Mouse (Mus musculus): Measurements from ENCODE around the gene Sec23b. TPM values are rescaled to one million over a fixed set of nuclear protein-coding genes. Genes with fewer than 3 reads are reported as not detected.

The Sec23b gene
- total RNA-seq, 2 experiments from 2014 or later = 9.8 to 10.3 TPM

DNA sequence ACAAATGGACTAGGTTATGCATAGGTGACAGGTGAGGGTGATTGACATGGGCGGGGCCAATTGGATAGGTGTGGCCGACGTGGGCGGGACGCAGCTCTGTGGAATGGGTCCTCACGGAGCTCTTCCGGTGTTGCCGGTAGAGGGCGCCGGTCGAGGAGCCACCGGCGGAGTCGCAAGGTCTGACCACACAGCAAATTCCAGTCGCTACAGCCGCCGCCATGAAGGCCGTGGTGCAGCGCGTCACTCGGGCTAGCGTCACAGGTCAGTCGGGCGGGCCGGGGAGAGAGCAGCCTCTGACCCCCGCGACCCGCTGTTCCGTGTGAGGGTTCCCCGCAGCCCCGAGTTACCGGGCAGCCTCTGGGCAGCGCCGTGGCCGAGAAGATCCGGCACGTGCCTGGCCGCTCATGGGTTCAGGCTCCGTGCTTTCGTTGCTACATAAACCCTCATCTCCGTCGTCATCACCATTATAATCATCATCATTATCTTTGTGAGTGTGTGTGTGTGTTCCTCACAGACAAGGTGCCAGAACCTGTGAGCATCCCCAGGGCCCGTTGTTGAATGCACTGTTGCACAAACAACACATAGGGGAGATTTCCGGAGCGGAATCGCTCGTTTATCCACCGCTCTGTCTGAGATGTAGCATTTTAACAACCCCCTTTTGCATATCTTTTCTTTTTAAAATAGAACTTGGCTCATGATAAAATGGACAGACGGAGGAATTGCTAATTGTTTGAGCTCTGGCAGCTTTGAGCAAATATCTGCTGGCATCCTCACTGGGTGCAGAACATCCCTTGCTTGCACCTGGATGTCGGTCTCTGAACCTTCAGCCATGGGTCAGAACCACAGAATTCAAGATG, 44.0 kb downstream of the Sec23b start, which contains the start of gene Dtd1:
Gene Dtd1, plus strand, starts transcription at position 67 of the 857 bp plus-strand sequence.
- DNase-seq = peak; percentile 80 to 81
- intact Hi-C loops (cut with DNase I) = no loop called here

GRCm38 (mm10) chr2:144601576-144601975, 45.5 kb downstream of the Sec23b start:
- no peak for DNase-seq
- intact Hi-C loops (cut with DNase I) = no loop called here

DNA sequence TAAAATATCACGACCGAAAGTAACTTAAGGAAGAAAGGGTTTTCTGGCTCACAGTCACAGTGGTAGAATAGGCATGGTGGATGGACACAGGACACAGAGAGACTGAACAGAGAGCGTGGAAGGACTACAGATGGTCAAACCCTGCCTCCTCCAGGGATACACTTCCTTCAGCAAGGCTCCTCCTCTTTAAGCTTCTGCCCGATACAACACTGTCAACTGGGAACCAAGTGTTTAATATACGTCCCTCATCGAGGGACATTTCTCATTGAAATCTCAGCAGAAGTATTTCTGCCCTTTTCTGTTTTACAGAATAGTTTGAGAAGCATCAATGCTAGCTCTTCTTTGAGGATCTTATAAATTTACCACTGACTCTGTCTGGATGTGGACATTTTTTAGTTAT, 57.9 kb downstream of the Sec23b start:
- intact Hi-C loops (cut with DNase I) = no loop called here
- DNase-seq = no peak

- intact Hi-C loops (cut with DNase I) = no loop called here
- no peak for DNase-seq
Measured at GRCm38 (mm10) chr2:144617074-144617874, 61.2 kb downstream of the Sec23b start.

GRCm38 (mm10) chr2:144621491-144621890, 65.5 kb downstream of the Sec23b start:
- DNase-seq = no peak
- intact Hi-C loops (cut with DNase I) = no loop called here

DNA sequence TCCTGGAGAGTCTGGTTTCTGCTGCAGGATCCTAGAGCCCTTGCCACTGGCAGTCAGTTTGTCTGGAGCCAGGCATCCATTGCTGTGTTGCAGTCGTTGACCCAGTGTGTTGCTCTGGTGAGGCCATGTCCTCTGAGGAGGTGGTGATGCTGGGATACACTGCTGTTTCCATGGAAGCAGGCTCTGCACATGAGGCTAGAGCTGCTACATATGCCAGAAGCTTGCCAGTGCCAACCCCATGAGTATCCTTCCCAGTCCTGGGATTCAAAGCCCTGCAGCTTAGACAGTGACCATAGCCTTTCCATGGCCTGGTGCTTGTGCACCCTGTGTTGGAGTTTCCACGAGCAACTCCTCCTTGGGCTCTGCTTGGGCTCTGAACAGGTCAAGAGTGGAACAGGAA, 77.5 kb downstream of the Sec23b start:
- intact Hi-C loops (cut with DNase I) = no loop called here

DNA sequence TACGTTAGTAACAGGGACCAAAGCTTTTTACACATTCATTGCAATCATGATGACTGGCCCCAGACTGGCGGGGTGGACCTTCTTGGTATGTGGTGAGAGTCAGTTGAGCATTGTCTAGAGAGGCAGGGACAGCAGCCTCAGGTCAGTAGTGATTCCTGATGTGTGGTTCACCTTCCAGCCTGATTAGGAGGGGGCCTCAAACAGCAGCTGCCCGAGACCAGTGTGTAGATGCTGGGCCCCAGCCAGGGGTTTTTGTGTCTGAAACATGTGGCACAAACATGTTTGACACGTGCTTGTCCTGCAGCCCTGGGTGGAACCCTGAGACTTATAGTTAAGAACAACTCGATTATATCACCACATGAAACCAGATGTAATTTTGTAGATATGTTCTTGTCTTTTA, 78.2 kb downstream of the Sec23b start:
- DNase-seq = no peak

More for the DNA sequence above, 77.5 kb downstream of the Sec23b start:
- no peak for DNase-seq

DNA sequence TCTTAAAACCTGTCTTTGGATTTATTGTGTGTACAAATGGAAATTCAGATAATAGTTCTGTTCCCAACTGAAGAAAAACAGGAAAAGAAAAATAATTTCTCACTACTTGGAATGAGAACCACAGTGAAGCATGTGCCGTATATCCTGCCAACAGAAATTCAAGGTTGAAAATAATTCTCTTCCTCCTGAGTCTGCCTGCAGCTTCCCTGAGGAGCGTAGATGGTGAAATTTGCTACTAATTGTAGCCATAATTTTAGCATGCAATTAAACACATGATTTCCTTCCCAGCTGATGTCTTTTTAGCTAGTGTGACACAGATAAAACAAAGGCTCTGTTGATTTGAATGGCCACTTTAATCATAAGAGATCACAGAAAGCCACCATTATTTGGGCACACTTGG, 78.7 kb downstream of the Sec23b start:
- DNase-seq = no peak
- intact Hi-C loops (cut with DNase I) = loop anchor here (5.0 kb wide), 1 partner anchor 233 kb away; no protein-coding TSS in a partner anchor

More for the DNA sequence above, 78.2 kb downstream of the Sec23b start:
- intact Hi-C loops (cut with DNase I) = no loop called here

GRCm38 (mm10) chr2:144635644-144636320, 79.8 kb downstream of the Sec23b start:
- intact Hi-C loops (cut with DNase I) = loop anchor here (5.0 kb wide), 1 partner anchor 232 kb away; no protein-coding TSS in a partner anchor
- DNase-seq = peak; percentile 32 to 35

DNA sequence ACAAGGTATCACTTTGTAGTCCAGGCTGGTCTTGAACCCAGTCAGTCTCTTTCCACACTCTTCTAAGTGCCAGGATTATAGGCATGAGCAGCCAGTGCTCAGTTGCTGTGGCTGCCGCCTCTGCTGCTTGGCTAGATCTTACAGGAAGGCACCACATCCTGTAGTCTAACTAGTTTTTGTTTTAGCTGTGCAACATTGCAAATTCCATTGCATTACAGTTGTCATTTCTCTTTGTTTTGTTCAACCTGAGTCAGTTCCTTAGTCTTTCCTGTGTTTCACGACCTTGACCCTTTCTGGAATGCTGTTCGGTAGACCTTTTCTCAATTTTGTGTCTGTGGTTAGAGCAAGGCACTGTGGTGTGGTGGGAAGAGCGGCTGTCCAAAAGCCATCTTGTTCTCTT, 81.2 kb downstream of the Sec23b start:
- DNase-seq = no peak
- intact Hi-C loops (cut with DNase I) = loop anchor here (5.0 kb wide), 1 partner anchor 230 kb away; no protein-coding TSS in a partner anchor

GRCm38 (mm10) chr2:144637671-144638395, 81.8 kb downstream of the Sec23b start:
- DNase-seq = no peak
- intact Hi-C loops (cut with DNase I) = loop anchor here (5.0 kb wide), 1 partner anchor 229 kb away; no protein-coding TSS in a partner anchor

GRCm38 (mm10) chr2:144638719-144639118, 82.7 kb downstream of the Sec23b start:
- DNase-seq = no peak
- intact Hi-C loops (cut with DNase I) = loop anchor here (5.0 kb wide), 1 partner anchor 229 kb away; no protein-coding TSS in a partner anchor

DNA sequence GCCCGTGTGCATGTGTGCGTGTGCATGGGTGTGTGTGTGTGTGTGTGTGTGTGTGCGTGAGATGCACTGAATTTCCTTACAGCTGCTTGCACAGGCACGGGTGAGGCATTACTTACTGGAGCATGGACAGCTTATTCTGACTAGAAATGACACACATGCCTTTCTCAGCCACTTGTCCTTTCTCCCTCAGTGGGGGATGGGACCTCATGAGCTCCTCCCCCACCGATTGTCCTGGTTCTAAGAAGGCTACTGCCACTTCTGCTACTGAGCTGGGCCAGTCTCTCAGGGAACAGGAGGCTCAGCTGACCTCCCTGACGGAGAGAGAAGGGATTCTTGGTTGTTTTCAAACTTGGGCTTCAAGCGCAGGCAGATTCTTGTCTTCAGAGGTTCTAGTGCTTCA, 84.1 kb downstream of the Sec23b start:
- no peak for DNase-seq
- intact Hi-C loops (cut with DNase I) = no loop called here

Small RNAs within 50 kb of the gene (microRNA-seq; reads per million reads assigned to microRNA genes)
- gene Gm24823 = 0 reads per million in 2 experiments

Other genes starting within 250 kb of the Sec23b start
- gene Ovol2, start 224.1 kb upstream of the Sec23b start, total RNA-seq (2021) = not detected
- 10 to 100 TPM; 15.4 to 19.4 TPM for gene Kat14, start 187.2 kb upstream of the Sec23b start, total RNA-seq (2021)
- gene Pet117, start 187.2 kb upstream of the Sec23b start, total RNA-seq (2021) = 1 to 10 TPM; 4.5 to 5.6 TPM
- gene Dzank1, start 28.8 kb upstream of the Sec23b start, total RNA-seq (2021) = under 1 TPM; 0.15 to 0.52 TPM
- 1 to 10 TPM; 6.6 to 9.6 TPM for gene Polr3f, start 28.5 kb upstream of the Sec23b start, total RNA-seq (2021)
- 1 to 10 TPM; 4.6 to 5.1 TPM for gene Rbbp9, start 5.4 kb upstream of the Sec23b start, total RNA-seq (2021)
- 10 to 100 TPM; 59.0 to 72.3 TPM for gene Smim26, start 37.8 kb downstream of the Sec23b start, total RNA-seq (2021)
- 10 to 100 TPM; 12.6 to 13.8 TPM for gene Dtd1, start 43.7 kb downstream of the Sec23b start, total RNA-seq (2021)

All from gastrocnemius, postnatal 36 days (tissue).